Comparison of ENCODE assay signal across 13 mouse cellular contexts in genomic region chr4:128981833-128982180, GRCm38 (mm10). TPM values are rescaled to one million over a fixed set of nuclear protein-coding genes. Genes with fewer than 3 reads are reported as not detected.
A peak's percentile ranks its signal among the peaks of the same experiment; 100 is the strongest.
DNase-seq lines count a peak whose midpoint lies in the region; ATAC-seq and TF ChIP-seq lines count a peak whose summit lies in the region.
"Had no signal": no experiment of that assay in that cellular context is flagged by ENCODE, and none has a peak within 500 bp of the region (broad histone marks: within the 10 kb centered on the region; RNA-seq: fewer than 3 reads in every experiment).

No protein-coding gene starts in this region.

- no peak overlapping the region for H3K9ac ChIP-seq in liver, adult 2 months (ENCODE audit: low read depth, low read length)
- H3K9ac ChIP-seq: forebrain, postnatal 0 days had no signal

- WGBS in liver, adult 2 months = 77% methylated on average over 11 of the region's 11 CpGs

- no peak for TF ChIP-seq POLR2A in liver, adult 2 months (IDR thresholded peaks at IDR 0.05; ENCODE audit: extremely low read depth, insufficient read depth, low read length)
- TF ChIP-seq POLR2A in brain, embryonic 14.5 days (IDR thresholded peaks at IDR 0.05; ENCODE audit: borderline replicate concordance, extremely low read depth, insufficient read depth, insufficient read length, poor library complexity, severe bottlenecking) = no peak

- no peaks in the 10 kb centered on the region for H3K27me3 ChIP-seq in liver, adult 2 months (ENCODE audit: control insufficient read depth, insufficient read depth, low read length)
- no peaks in the 10 kb centered on the region for H3K27me3 ChIP-seq in splenic B cell, adult 2 months (ENCODE audit: control insufficient read depth, insufficient read depth, low read length, poor library complexity, severe bottlenecking)

- peak overlapping the region; percentile 96 for H3K27ac ChIP-seq in liver, adult 2 months (replicated peaks; ENCODE audit: insufficient read depth, low read depth, low read length)

- no peak overlapping the region for H3K4me3 ChIP-seq in liver, adult 2 months (ENCODE audit: insufficient read depth, low read depth, low read length)
- H3K4me3 ChIP-seq: erythroblast, embryonic 14.5 days had no signal

- DNase-seq in gastrocnemius, postnatal 25 days = peak; percentile 2
- DNase-seq in gastrocnemius, adult 18-20 months (ENCODE audit: low spot score) = no peak
- DNase-seq in liver, adult 2 months (ENCODE audit: extremely low read depth, low read depth, low spot score) = peak; percentile 76
- no peak for DNase-seq in liver
- DNase-seq in brain, embryonic 14.5 days (ENCODE audit: low read depth) = peak; percentile 30
- DNase-seq in splenic B cell, adult 2 months (ENCODE audit: low read depth, low spot score) = peak; percentile 23
- no peak for DNase-seq in adrenal gland, postnatal 4 days (ENCODE audit: low spot score in 2 of 2)
- DNase-seq: cerebellum, adult 8-10 months; forebrain, postnatal 0 days; heart, postnatal 36 days; right cerebral cortex, adult 18-20 months had no signal

- no peaks in the 10 kb centered on the region for H3K36me3 ChIP-seq in liver, adult 2 months (ENCODE audit: control insufficient read depth, insufficient read depth, low read length)
- no peaks in the 10 kb centered on the region for H3K36me3 ChIP-seq in splenic B cell, adult 2 months (ENCODE audit: control insufficient read depth, insufficient read depth, low read length, poor library complexity, severe bottlenecking)

- TF ChIP-seq CTCF in liver, adult 2 months (IDR thresholded peaks at IDR 0.05; ENCODE audit: low read depth, low read length) = no peak
- no peak for TF ChIP-seq CTCF in brain, embryonic 14.5 days (IDR thresholded peaks at IDR 0.05; ENCODE audit: borderline replicate concordance, extremely low read depth, insufficient read depth, insufficient read length)

- H3K4me1 ChIP-seq in liver, adult 2 months (ENCODE audit: control insufficient read depth, insufficient read depth, low read length) = peaks cover 42% of the 10 kb centered on the region

- H3K79me2 ChIP-seq in liver, adult 2 months (ENCODE audit: control insufficient read depth, insufficient read depth, low read length) = no peaks in the 10 kb centered on the region

- ATAC-seq in CD4-positive, CD25-positive, alpha-beta regulatory T cell, adult 4 months = no peak
- ATAC-seq: forebrain, postnatal 0 days had no signal

RNA-seq across cellular contexts. Expression of gene Ak2, which starts 10.0 kb away (rescaled TPM):
- 10 to 100 TPM; 27.4 to 36.0 TPM for total RNA-seq in gastrocnemius, postnatal 25 days (2021)
- total RNA-seq in gastrocnemius, adult 18-20 months (2021) = 10 to 100 TPM; 24.1 to 24.3 TPM
- total RNA-seq in liver, adult 2 months (2014; rRNA removed) = 194 and 232 TPM in 2 replicates
- polyA plus RNA-seq in liver, adult 2 months (2012; rRNA removed) = 140 and 156 TPM in 2 replicates
- polyA plus RNA-seq in brain, embryonic 14.5 days (2012; rRNA removed) = 54.3 and 68.4 TPM in 2 replicates
- 100 to 1,000 TPM; 144 to 163 TPM for total RNA-seq in adrenal gland, postnatal 4 days (2021)
- 100 to 1,000 TPM in 1 of 2 experiments, 10 to 100 TPM in 1; 74.6 to 113 TPM for polyA plus RNA-seq in CD4-positive, CD25-positive, alpha-beta regulatory T cell, adult 4 months (2017; shearing (Covaris generic))

RNA-seq across cellular contexts. Expression of gene Azin2, which starts 19.6 kb away (rescaled TPM):
- total RNA-seq in gastrocnemius, postnatal 25 days (2021) = 1 to 10 TPM; 1.8 to 3.1 TPM
- total RNA-seq in gastrocnemius, adult 18-20 months (2021) = 1 to 10 TPM; 2.3 to 3.4 TPM
- total RNA-seq in liver, adult 2 months (2014; rRNA removed) = 5.4 and 5.7 TPM in 2 replicates
- 0.81 and 1.7 TPM in 2 replicates for polyA plus RNA-seq in liver, adult 2 months (2012; rRNA removed)
- polyA plus RNA-seq in brain, embryonic 14.5 days (2012; rRNA removed) = 14.3 and 15.8 TPM in 2 replicates
- total RNA-seq in adrenal gland, postnatal 4 days (2021) = 10 to 100 TPM; 54.8 to 61.1 TPM
- polyA plus RNA-seq in CD4-positive, CD25-positive, alpha-beta regulatory T cell, adult 4 months (2017; shearing (Covaris generic)) = under 1 TPM in 1 of 2 experiments, not detected in 1; 0.66 TPM
- polyA plus RNA-seq: erythroblast, embryonic 14.5 days had no signal

Comparison
In these comparisons a context has a peak if more than half of its experiments do, and no peak if none do; other contexts are left out.
1. DNase-seq: peak in gastrocnemius, postnatal 25 days (single experiment), liver, adult 2 months (single experiment), brain, embryonic 14.5 days (single experiment) and splenic B cell, adult 2 months (single experiment); none in gastrocnemius, adult 18-20 months (single experiment), liver (single experiment) and adrenal gland, postnatal 4 days (0 of 2).